Mouse (Mus musculus) CH12.LX (cell line): ENCODE measurements around the gene Tnk1. TPM values are rescaled to one million over a fixed set of nuclear protein-coding genes. Genes with fewer than 3 reads are reported as not detected.

Experiments
- DNase-seq: peaks from one replicate; pipeline ENCODE4 v3.0.0-alpha.2; 2013; ENCODE audit errors: extremely low read depth
- H3K27ac ChIP-seq: 2 replicates; pipeline ENCODE4 v1.5.1; 2012; ENCODE audit warnings: low read depth, mild to moderate bottlenecking, control low read depth, moderate library complexity; ENCODE audit not compliant: insufficient read depth
- H3K27me3 ChIP-seq: replicated peaks from 2 replicates; pipeline ENCODE3; 2012; ENCODE audit warnings: inconsistent platforms
- H3K36me3 ChIP-seq, 2 experiments: replicated peaks in 1 of 2; 2 replicates each; pipeline versions ENCODE3 to v1.6.1; 2012; ENCODE audit warnings: inconsistent platforms in 1 of 2, low read length in 1 of 2, mild to moderate bottlenecking in 1 of 2, mixed read lengths in 1 of 2, moderate library complexity in 1 of 2; ENCODE audit not compliant: control insufficient read depth in 1 of 2, insufficient read depth in 1 of 2
- H3K4me1 ChIP-seq, 2 experiments: 2 replicates each; pipeline ENCODE4 v1.6.1; 2012; ENCODE audit warnings: inconsistent platforms in 1 of 2, moderate library complexity in 1 of 2; ENCODE audit not compliant: insufficient read depth in 2 of 2, control insufficient read depth in 1 of 2
- H3K4me2 ChIP-seq: 2 replicates; pipeline ENCODE4 v1.6.1; 2012; ENCODE audit warnings: low read depth, mild to moderate bottlenecking, control low read depth; ENCODE audit not compliant: poor library complexity, insufficient read depth, severe bottlenecking
- H3K4me3 ChIP-seq, 3 experiments: fragments of 150-350 bp in 1 of 3; sonication (generic) in 1 of 3; replicated peaks in 1 of 3; 2 replicates each; pipeline versions ENCODE3 to v1.5.1; 2011 to 2012; ENCODE audit warnings: low read depth in 2 of 3, low read length in 2 of 3, mild to moderate bottlenecking in 2 of 3, moderate library complexity in 2 of 3, control low read depth in 1 of 3, improper control_type of control experiment in 1 of 3, inconsistent platforms in 1 of 3, mixed read lengths in 1 of 3; ENCODE audit not compliant: poor library complexity in 1 of 3
- H3K79me2 ChIP-seq: replicated peaks from 2 replicates; pipeline ENCODE4 v1.6.1; 2012; ENCODE audit warnings: mild to moderate bottlenecking, moderate library complexity; ENCODE audit not compliant: control insufficient read depth, poor library complexity, insufficient read depth, severe bottlenecking; ENCODE audit errors: extremely low read depth
- H3K9ac ChIP-seq: 2 replicates; pipeline ENCODE4 v1.6.1; 2012; ENCODE audit warnings: low read depth, mild to moderate bottlenecking, control low read depth, moderate library complexity; ENCODE audit not compliant: insufficient read depth
- H3K9me3 ChIP-seq: replicated peaks from 2 replicates; pipeline ENCODE3; 2012; ENCODE audit warnings: low read length, inconsistent platforms, mixed read lengths
- BHLHE40 ChIP-seq: IDR thresholded peaks from 2 replicates; pipeline ENCODE4 v1.6.1; 2011; ENCODE audit warnings: mild to moderate bottlenecking, low read depth, low read length, improper control_type of control experiment
- CHD1 ChIP-seq: IDR thresholded peaks from 2 replicates; pipeline ENCODE4 v1.6.1; 2012; ENCODE audit warnings: low read depth, low read length, improper control_type of control experiment, inconsistent platforms
- CTCF ChIP-seq, 2 experiments: IDR thresholded peaks in 1 of 2; conservative IDR thresholded peaks in 1 of 2; 2 replicates each; pipeline ENCODE4 v1.5.1; 2011 to 2012; ENCODE audit warnings: low read depth in 2 of 2, low read length in 2 of 2, improper control_type of control experiment in 1 of 2, inconsistent platforms in 1 of 2, mild to moderate bottlenecking in 1 of 2, moderate library complexity in 1 of 2
- E2F4 ChIP-seq: IDR thresholded peaks from 2 replicates; pipeline ENCODE4 v1.6.1; 2011; ENCODE audit warnings: low read depth, low read length, improper control_type of control experiment; ENCODE audit not compliant: insufficient replicate concordance
- ETS1 ChIP-seq: conservative IDR thresholded peaks from 2 replicates; pipeline ENCODE4 v1.6.1; 2012; ENCODE audit warnings: low read depth, mild to moderate bottlenecking, inconsistent platforms, low read length, improper control_type of control experiment, moderate library complexity
- IRF4 ChIP-seq: IDR thresholded peaks from 2 replicates; pipeline ENCODE4 v1.6.1; 2014; ENCODE audit warnings: low read depth, mild to moderate bottlenecking, inconsistent platforms, low read length, improper control_type of control experiment
- JUN ChIP-seq: IDR thresholded peaks from 2 replicates; pipeline ENCODE4 v1.6.1; 2011; ENCODE audit warnings: low read depth, mild to moderate bottlenecking, low read length, improper control_type of control experiment, moderate library complexity; ENCODE audit not compliant: insufficient read depth
- JUND ChIP-seq: conservative IDR thresholded peaks from 2 replicates; pipeline ENCODE4 v1.6.1; 2011; ENCODE audit warnings: low read depth, low read length, improper control_type of control experiment
- MAFK ChIP-seq: IDR thresholded peaks from 2 replicates; pipeline ENCODE4 v1.6.1; 2011; ENCODE audit warnings: low read length, improper control_type of control experiment; ENCODE audit not compliant: insufficient replicate concordance
- MEF2A ChIP-seq: IDR thresholded peaks from 2 replicates; pipeline ENCODE4 v1.6.1; 2014; ENCODE audit warnings: low read depth, mild to moderate bottlenecking, inconsistent platforms, low read length, improper control_type of control experiment, borderline replicate concordance
- MYC ChIP-seq: IDR thresholded peaks from 2 replicates; pipeline ENCODE4 v1.6.1; 2011; ENCODE audit warnings: low read depth, mild to moderate bottlenecking, improper control_type of control experiment, low read length
- NELFE ChIP-seq: IDR thresholded peaks from 2 replicates; pipeline ENCODE4 v1.6.1; 2011; ENCODE audit warnings: low read depth, low read length, improper control_type of control experiment
- POLR2A ChIP-seq: IDR thresholded peaks from 2 replicates; pipeline ENCODE4 v1.6.1; 2011; ENCODE audit warnings: low read depth, mild to moderate bottlenecking, improper control_type of control experiment, low read length
- POLR2AphosphoS2 ChIP-seq: IDR thresholded peaks from 2 replicates; pipeline ENCODE4 v1.6.1; 2011; ENCODE audit warnings: low read depth, low read length, improper control_type of control experiment
- RAD21 ChIP-seq: IDR thresholded peaks from 2 replicates; pipeline ENCODE4 v1.6.1; 2011; ENCODE audit warnings: low read depth, mild to moderate bottlenecking, low read length, improper control_type of control experiment, moderate library complexity
- SMC3 ChIP-seq: IDR thresholded peaks from 2 replicates; pipeline ENCODE4 v1.6.1; 2011; ENCODE audit warnings: low read depth, low read length, improper control_type of control experiment
- TBP ChIP-seq: conservative IDR thresholded peaks from 2 replicates; pipeline ENCODE4 v1.6.1; 2011; ENCODE audit warnings: low read depth, low read length, improper control_type of control experiment
- TCF12 ChIP-seq: IDR thresholded peaks from 2 replicates; pipeline ENCODE4 v1.6.1; 2014; ENCODE audit warnings: low read depth, mild to moderate bottlenecking, inconsistent platforms, low read length, improper control_type of control experiment
- UBTF ChIP-seq: IDR thresholded peaks from 2 replicates; pipeline ENCODE4 v1.6.1; 2012; ENCODE audit warnings: low read depth, mild to moderate bottlenecking, inconsistent platforms, low read length, improper control_type of control experiment, moderate library complexity
- USF2 ChIP-seq: conservative IDR thresholded peaks from 2 replicates; pipeline ENCODE4 v1.6.1; 2011; ENCODE audit warnings: low read depth, low read length, improper control_type of control experiment
- ZC3H11A ChIP-seq: IDR thresholded peaks from 2 replicates; pipeline ENCODE4 v1.6.1; 2012; ENCODE audit warnings: low read depth, mild to moderate bottlenecking, inconsistent platforms, low read length, improper control_type of control experiment
- ZKSCAN1 ChIP-seq: IDR thresholded peaks from 2 replicates; pipeline ENCODE4 v1.6.1; 2012; ENCODE audit warnings: low read depth, inconsistent platforms, low read length, improper control_type of control experiment, borderline replicate concordance
- ZMIZ1 ChIP-seq: IDR thresholded peaks from 2 replicates; pipeline ENCODE4 v1.6.1; 2012; ENCODE audit warnings: low read depth, mild to moderate bottlenecking, inconsistent platforms, low read length, improper control_type of control experiment
- dilution Hi-C: fragments of 300-500 bp; cut with MboI; formaldehyde crosslinking; loops from 2 replicates; pipeline ENCODE4 v1.14.3; 2020; ENCODE audit warnings: low sequenced_read_pairs; ENCODE audit not compliant: extremely low pct_unique_long_range_greater_than_20kb, extremely low pct_ligation_motif_present
- in situ Hi-C: fragments of 300-500 bp; cut with MboI; formaldehyde crosslinking; loops from 3 replicates; pipeline ENCODE4 v1.14.3; 2019; ENCODE audit warnings: low sequenced_read_pairs, low pct_ligation_motif_present, low pct_unique_long_range_greater_than_20kb, mixed read lengths
- polyA plus RNA-seq: library from polyadenylated mRNA; unstranded; fragments of >175 nt; gene quantifications from 2 replicates; pipeline ENCODE4 v1.2.1, GENCODE M21; 2012; ENCODE audit warnings: low read depth; ENCODE audit not compliant: insufficient read length
- total RNA-seq, 2 experiments: library from RNA; depleted of rRNA; stranded (reverse); fragments of 300-350 nt in 1 of 2; fragments of >200 nt in 1 of 2; gene quantifications; 2 replicates each; pipeline ENCODE4 v1.2.3; 2012 to 2014

The Tnk1 gene
- total and polyA plus RNA-seq, 3 experiments: 0.13 to 0.30 TPM; not detected in 1

DNA sequence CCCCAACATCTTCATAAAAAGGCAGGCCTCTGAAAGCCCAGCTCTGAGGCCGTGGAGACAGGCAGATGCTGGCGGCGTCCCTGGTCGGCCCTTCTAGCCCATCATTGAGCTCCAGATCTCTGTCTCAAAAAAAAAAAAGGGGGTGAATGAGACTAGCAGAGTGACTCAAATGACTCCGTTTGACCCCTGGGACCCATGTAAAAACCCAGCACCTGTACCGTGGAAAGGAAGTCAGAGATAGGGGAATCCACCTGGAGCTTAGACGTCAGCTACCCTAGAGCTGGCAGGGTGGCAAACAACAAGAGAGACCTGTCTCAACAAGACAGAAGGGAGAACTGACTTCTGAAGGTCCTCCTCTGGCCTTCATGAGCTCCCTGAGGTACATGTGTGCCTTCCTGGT lies 13.3 kb upstream of the Tnk1 start (continued):
- no peak for TF ChIP-seq ZKSCAN1
- no peak for TF ChIP-seq CHD1
- peak; percentile 14; the same call in 1 of the 2 replicates for TF ChIP-seq JUN
- TF ChIP-seq SMC3: no peak
- TF ChIP-seq TCF12: peak; percentile 83; the same call in 1 of the 2 replicates
- TF ChIP-seq JUND: peak; percentile 55; the same call in 1 of the 2 replicates

DNA sequence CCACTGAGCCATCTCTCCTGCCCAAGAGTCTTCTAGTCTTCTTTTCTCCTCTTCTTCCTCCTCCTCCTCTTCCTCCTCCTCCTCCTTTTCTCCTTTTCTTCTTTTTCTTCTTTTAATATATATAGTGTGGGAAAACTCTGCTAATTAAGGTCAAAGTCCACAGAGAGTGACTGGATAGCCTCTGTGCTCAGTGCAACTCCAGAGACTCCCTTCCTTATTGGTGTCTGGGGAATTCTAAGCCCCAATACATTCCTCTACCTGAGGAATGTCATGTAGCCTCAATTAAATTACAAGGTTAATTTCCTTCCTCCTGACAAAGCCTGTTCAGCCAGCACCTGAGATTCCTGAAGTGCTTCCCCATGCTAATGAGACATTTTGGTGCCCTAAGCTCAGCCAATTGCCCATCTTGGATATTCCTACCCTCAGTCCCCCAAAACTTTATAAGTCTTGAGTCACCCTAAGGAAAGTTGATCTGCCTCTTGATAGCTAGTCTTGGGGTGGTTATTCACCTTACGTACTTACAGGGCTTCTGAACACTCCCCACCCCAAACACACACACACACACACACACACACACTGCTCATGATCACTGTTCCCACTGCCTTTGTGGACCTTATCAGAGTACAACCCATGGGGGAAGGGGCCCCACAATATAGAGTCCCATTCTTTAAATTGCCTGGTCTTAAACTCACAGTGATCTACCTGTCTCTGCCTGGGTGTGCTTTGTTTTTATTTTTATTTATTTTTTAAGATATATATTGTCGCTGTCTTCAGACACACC lies 11.9 kb upstream of the Tnk1 start:
- in situ Hi-C loops (no loop called here), dilution Hi-C loops (no loop called here)
- no peaks in the 10 kb centered on the region for H3K9me3 ChIP-seq
- H3K27ac ChIP-seq: no peak overlapping the region
- DNase-seq: no peak
- TF ChIP-seq ZC3H11A (no peak), ZMIZ1 (no peak), JUND (no peak), USF2 (no peak), MEF2A (no peak), POLR2AphosphoS2 (no peak), POLR2A (no peak), IRF4 (no peak), E2F4 (no peak), SMC3 (no peak), TBP (no peak), CTCF (conservative IDR thresholded peaks at IDR 0.05 in 1 of 2, IDR thresholded peaks at IDR 0.05 in 1 of 2; ENCODE audit: low read depth in 2 of 2, low read length in 2 of 2) (no peak), UBTF (no peak), RAD21 (no peak), BHLHE40 (no peak), ETS1 (no peak), NELFE (no peak), MAFK (no peak), MYC (no peak)
- no peak overlapping the region for H3K4me3 ChIP-seq
- H3K9ac ChIP-seq: no peak overlapping the region
- peaks cover 4 to 32% of the 10 kb centered on the region in 2 experiments for H3K4me1 ChIP-seq
- peaks cover 13% of the 10 kb centered on the region for H3K27me3 ChIP-seq
- no peaks in the 10 kb centered on the region for H3K79me2 ChIP-seq
- H3K36me3 ChIP-seq: no peaks in the 10 kb centered on the region
- H3K4me2 ChIP-seq: no peak overlapping the region
